Mouse (Mus musculus): ENCODE measurements around the gene Ush2a. TPM values are rescaled to one million over a fixed set of nuclear protein-coding genes. Genes with fewer than 3 reads are reported as not detected.

Ush2a gene
- total RNA-seq, 2 experiments from 2014 or later = 0.29 to 0.36 TPM

GRCm38 (mm10) chr1:188773631-188774030 lies 511.8 kb downstream of the Ush2a start:
- DNase-seq = no peak

GRCm38 (mm10) chr1:188777556-188778161 lies 515.8 kb downstream of the Ush2a start:
- no peak for DNase-seq

GRCm38 (mm10) chr1:188785056-188785455 lies 523.2 kb downstream of the Ush2a start:
- DNase-seq = no peak

DNA sequence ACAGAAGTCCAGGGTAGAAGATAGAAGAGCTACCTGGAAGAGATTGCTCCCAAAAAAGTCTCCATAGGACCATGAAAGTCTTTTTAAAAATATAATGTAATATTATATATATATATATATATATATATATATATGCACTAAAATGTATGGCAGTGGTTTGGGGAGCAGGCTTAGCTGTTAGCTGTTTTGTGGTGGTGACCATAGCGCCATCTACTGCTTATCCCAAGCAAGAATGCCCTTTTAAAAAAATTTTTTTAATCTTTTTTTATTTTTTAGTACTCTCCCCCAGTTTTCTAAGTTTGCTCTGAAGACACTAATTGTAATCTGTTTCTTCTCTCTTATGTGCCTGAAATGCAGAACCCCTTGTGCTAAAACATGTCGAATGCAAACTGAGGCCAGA lies 543.2 kb downstream of the Ush2a start:
- no peak for DNase-seq

GRCm38 (mm10) chr1:188805852-188806251 lies 544.0 kb downstream of the Ush2a start:
- no peak for DNase-seq

DNA sequence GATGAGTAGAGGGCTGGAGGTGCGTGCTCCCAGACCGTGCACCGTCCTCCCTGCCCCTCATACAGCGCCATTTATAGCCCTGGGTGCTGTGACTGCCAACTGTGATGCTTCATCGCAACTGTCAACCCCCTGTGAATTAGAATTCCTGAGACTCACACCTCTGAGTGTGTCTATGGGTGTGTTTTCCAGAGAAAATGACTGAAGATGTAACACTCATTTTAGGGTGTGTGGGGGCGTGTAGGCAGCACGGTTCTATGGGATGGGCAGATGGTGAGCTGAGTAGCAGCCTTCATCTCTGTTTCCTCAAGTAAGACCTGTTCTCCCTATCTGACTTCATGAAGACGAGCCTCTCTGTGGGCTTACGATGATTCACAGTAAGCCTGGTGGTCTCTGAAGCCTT lies 548.8 kb downstream of the Ush2a start:
- no peak for DNase-seq

GRCm38 (mm10) chr1:188815072-188815471 lies 553.2 kb downstream of the Ush2a start:
- no peak for DNase-seq

DNA sequence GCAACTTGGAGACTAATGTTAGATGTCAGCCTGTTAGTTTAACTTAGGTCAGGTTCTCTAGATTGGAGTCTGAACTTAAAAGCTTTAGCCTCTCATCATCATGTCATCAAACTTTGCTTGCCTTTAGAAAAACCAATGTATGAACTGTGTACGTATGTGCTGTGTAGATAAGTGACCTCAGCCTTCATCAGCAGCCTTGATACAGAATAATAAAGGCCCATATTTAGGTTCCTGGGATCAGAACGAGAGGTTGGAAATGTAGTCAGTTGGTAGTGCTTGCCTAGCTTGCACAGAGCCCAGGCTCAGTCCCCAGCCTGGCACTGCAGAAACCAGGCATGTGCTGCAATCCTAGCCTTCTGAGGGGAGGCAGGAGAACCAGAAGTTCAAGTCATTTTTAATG lies 562.4 kb downstream of the Ush2a start:
- no peak for DNase-seq

- no peak for DNase-seq
Measured at GRCm38 (mm10) chr1:188824878-188825532, 563.2 kb downstream of the Ush2a start.

- DNase-seq = no peak
Measured at GRCm38 (mm10) chr1:188830527-188831407, 568.9 kb downstream of the Ush2a start.

DNA sequence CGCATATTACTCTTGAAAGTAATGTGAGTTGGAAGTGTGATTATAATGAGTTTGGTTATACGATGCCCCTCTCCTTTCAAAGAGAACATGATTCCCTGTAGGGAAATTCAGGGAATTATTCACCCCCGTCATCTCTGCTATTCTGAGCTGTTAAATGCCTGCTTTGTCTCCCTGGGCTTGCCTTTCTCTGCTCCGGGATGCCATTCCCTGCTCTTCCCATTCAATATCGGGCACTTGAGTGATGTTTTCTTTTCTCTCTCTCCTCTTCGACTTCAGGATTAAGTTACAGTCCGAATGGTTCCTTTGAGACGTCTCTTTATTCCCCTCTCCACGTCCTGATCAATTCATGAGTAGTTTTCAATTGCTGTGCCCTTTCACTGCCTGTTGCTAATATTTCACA lies 572.1 kb downstream of the Ush2a start:
- DNase-seq = no peak

GRCm38 (mm10) chr1:188834770-188835169 lies 572.9 kb downstream of the Ush2a start:
- no peak for DNase-seq

DNA sequence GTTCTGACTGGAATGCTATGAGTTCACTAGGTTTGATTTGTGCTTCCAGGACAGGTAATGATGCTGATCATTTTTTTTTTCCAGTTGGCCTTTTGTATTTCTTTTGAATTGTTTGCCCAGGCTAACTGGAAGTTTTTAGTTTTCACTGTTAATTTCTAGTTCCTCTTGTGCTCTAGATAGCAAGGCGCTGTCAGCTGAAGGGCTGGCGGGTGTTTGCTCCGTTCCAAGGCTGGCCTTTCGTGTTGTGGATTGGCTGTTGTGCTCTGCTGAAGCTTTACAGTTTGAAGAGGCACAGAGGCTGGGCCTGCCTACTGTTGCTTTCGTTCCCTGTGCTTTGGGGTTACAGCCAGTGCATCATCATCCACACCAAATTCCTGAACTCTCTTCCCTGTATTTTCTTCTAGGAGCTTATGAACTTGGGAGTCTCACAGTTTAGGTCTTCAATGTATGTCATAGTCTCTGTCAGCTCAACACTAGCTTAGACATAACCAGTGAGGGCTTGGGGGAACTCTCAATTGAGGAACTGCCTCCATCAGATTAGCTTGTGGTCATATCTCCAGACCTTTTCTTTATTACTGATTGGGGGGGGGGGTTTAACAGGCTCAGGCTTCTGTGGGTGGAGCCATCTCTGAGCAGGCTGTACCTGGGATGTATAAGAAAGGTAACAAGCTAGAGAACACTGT lies 575.9 kb downstream of the Ush2a start:
- DNase-seq = no peak

DNA sequence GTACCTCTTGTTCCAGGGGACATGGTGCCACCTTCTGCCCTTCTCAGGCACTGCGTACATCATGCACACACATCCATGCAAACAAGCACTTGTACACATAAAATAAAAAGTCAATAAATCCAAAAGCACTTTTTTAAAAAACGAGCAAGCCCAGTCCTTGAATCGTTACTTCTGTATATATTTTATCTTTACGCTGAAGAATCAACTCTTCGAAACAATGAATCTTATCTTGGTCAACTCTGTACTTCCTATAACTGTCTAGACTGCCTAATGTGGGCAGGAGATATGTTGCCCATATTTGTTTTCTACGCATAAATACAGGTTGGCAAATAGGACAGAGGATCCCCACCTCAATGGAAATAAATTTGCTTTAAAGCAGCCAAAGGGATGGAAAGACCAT lies 585.4 kb downstream of the Ush2a start:
- DNase-seq = no peak

DNA sequence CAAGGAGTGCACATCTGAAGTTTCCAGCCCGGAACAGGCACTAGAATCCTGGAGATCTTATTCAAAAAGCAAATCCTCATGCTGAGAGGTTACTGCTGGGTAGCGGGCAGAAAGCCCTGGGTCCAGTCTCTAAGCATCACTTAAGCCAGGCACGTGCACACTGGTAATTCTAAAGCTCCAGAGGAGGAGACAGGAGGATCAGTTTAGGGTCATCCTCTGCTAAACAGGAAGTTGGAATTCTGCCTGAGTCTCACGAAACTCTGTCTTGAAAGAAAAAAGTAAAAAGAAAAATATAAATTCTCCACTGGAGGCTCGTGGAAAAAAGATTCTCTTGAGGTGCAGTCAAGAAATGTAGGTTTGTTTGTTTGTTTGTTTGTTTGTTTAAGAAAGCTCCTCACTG lies 591.0 kb downstream of the Ush2a start:
- DNase-seq = no peak

GRCm38 (mm10) chr1:188854240-188854639 lies 592.4 kb downstream of the Ush2a start:
- DNase-seq = no peak

GRCm38 (mm10) chr1:188855034-188855433 lies 593.2 kb downstream of the Ush2a start:
- DNase-seq = no peak

DNA sequence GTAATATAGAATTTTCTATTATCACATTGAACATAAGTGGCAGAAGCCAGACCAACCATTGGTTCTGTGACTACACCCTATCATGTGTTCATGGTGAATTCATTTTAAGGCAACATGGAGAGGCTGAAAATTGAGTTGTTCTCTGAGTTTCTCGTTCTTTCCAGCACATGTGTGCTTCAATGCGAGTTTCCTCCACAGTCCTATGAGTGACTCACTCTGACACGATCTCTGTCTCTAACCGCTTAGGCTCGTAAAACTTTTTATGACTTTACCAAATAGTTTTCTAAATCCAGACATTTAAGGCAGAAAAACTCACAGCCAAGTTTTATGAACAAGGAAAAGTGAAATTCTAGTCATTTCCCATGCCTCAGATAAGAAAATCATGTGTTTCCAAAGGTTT lies 597.9 kb downstream of the Ush2a start:
- DNase-seq = no peak

- no peak for DNase-seq
Measured at GRCm38 (mm10) chr1:188865881-188866280, 604.1 kb downstream of the Ush2a start.

DNA sequence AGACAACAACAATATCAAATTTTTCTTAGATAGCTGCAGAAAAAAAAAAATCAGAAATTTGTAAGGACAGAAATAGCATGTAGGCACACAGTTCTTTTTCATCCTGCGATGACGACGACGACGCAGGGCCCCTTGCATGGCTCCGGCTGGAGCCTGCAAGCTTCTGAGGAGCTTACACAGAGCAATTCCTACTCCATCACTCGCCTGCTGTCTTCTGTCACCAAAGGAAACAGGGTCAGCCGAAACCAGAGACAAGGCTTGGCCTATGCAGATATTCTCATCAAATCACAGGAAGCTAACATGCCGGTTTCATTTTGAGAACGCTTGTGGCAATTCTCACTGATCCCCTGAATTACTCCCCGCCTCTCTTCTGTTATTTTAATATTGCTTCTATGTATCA lies 604.7 kb downstream of the Ush2a start:
- DNase-seq = no peak

- DNase-seq = no peak
Measured at GRCm38 (mm10) chr1:188878531-188879055, 616.8 kb downstream of the Ush2a start.

DNA sequence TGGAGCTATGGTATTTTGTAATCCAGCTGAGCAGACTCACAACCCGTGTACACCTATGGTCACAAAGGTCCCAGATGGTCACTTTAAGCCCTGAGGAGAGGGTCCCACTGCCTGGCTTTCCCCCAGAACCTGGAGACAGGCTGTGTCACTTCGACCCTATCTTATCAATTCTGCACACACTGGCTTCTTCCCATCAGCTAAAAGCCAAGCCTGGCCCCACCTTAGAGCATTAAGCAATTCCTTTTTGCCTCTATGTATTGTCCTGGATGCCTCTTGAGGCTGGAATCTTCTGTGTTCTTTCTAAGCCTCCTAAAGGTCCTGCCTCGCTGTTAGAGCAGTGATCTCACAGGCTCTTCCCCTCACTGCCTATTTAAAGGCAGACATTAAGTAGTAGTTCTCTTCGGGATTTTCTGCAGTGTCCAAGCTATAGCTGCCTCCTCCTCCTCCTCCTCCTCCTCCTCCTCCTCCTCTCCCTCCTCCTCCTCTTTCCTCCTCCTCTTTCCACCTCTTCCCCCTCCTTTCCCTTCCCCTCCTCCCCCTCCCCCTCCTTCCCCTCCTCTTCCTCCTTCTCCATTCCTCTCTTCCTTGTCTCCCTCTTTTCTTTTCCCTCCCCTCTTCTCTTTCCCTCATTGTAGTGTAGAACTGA lies 635.2 kb downstream of the Ush2a start:
- no peak for DNase-seq

All from heart, postnatal 4 days (tissue).